Comparison of ENCODE assay signal across 15 mouse cellular contexts in the genomic region with DNA sequence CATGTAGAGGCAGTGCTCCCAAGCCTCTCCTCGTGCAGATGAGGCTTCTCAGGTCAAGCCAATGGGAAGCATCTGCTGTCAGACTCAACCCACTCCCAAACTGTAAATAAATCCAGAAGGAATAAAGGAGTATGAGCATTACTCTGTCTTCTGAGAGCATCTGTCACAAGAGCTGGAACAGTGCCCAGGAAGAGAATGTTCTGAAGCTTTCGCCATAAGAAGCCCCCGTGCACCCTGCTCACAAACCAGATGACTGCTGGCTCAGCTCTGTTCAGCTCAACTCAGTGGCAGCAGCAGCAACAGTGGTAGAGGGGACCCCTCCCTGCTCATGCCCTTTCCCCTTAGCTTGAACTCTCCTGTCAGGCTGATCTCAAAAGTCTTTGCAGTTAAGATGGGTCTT. TPM values are rescaled to one million over a fixed set of nuclear protein-coding genes. Genes with fewer than 3 reads are reported as not detected.
A peak's percentile ranks its signal among the peaks of the same experiment; 100 is the strongest.
DNase-seq lines count a peak whose midpoint lies in the region; ATAC-seq and TF ChIP-seq lines count a peak whose summit lies in the region.
"Had no signal": no experiment of that assay in that cellular context is flagged by ENCODE, and none has a peak within 500 bp of the region (broad histone marks: within the 10 kb centered on the region; RNA-seq: fewer than 3 reads in every experiment).

No protein-coding gene starts in this region.

- no peaks in the 10 kb centered on the region for H3K27me3 ChIP-seq in hindbrain, embryonic 14.5 days (ENCODE audit: control insufficient read depth, insufficient read depth, low read length)
- no peaks in the 10 kb centered on the region for H3K27me3 ChIP-seq in hindbrain, embryonic 11.5 days (ENCODE audit: control insufficient read depth, insufficient read depth, low read length)
- H3K27me3 ChIP-seq: heart, embryonic 15.5 days; lung, embryonic 15.5 days; stomach, embryonic 15.5 days had no signal

- no peak for DNase-seq in hindbrain, embryonic 14.5 days (ENCODE audit: low spot score)
- DNase-seq in hindbrain, embryonic 11.5 days (ENCODE audit: low spot score): no peak
- peak; percentile 79 for DNase-seq in brain, adult 2 months (ENCODE audit: low read depth, low spot score)
- DNase-seq in frontal cortex, postnatal 36 days (ENCODE audit: low spot score in 2 of 2): peak; percentile 44 to 73
- DNase-seq in left cerebral cortex, adult 9 months (ENCODE audit: low spot score in 2 of 2): peak; percentile 14 to 23
- no peak for DNase-seq in gastrocnemius, adult 2 months
- no peak for DNase-seq in lung, adult 18-20 months
- no peak for DNase-seq in thymus, postnatal 0 days (ENCODE audit: low spot score)
- DNase-seq: kidney, adult 11 months had no signal

- H3K4me1 ChIP-seq in hindbrain, embryonic 14.5 days (replicated peaks; ENCODE audit: control insufficient read depth, insufficient read depth, low read length): no peaks in the 10 kb centered on the region
- no peaks in the 10 kb centered on the region for H3K4me1 ChIP-seq in hindbrain, embryonic 11.5 days (replicated peaks; ENCODE audit: control insufficient read depth, insufficient read depth, low read length)
- H3K4me1 ChIP-seq: heart, embryonic 15.5 days; lung, embryonic 15.5 days; stomach, embryonic 15.5 days had no signal

- H3K27ac ChIP-seq in hindbrain, embryonic 14.5 days: no peak overlapping the region
- H3K27ac ChIP-seq in hindbrain, embryonic 11.5 days (ENCODE audit: low read depth, low read length): no peak overlapping the region
- H3K27ac ChIP-seq in gastrocnemius, adult 2 months: no peak overlapping the region
- H3K27ac ChIP-seq: heart, embryonic 15.5 days; lung, embryonic 15.5 days; stomach, embryonic 15.5 days had no signal

- TF ChIP-seq CTCF in gastrocnemius, adult 2 months (IDR thresholded peaks at IDR 0.05): no peak

- no peaks in the 10 kb centered on the region for H3K9me3 ChIP-seq in hindbrain, embryonic 14.5 days (ENCODE audit: control insufficient read depth, low read length)
- H3K9me3 ChIP-seq in hindbrain, embryonic 11.5 days (ENCODE audit: control insufficient read depth, low read length): no peaks in the 10 kb centered on the region
- H3K9me3 ChIP-seq: heart, embryonic 15.5 days; lung, embryonic 15.5 days; stomach, embryonic 15.5 days had no signal

- WGBS in hindbrain, embryonic 14.5 days: 68% methylated on average over 3 of the region's 3 CpGs
- 79% methylated on average over 3 of the region's 3 CpGs for WGBS in hindbrain, embryonic 11.5 days

- H3K36me3 ChIP-seq in hindbrain, embryonic 14.5 days (replicated peaks; ENCODE audit: control insufficient read depth, insufficient read depth): no peaks in the 10 kb centered on the region
- no peaks in the 10 kb centered on the region for H3K36me3 ChIP-seq in hindbrain, embryonic 11.5 days (ENCODE audit: control insufficient read depth, insufficient read depth, low read length)
- H3K36me3 ChIP-seq: heart, embryonic 15.5 days; lung, embryonic 15.5 days; stomach, embryonic 15.5 days had no signal

- peak; percentile 24; the same call in 1 of the 2 replicates for ATAC-seq in hindbrain, embryonic 14.5 days (ENCODE audit: low FRiP score)
- no peak for ATAC-seq in hindbrain, embryonic 11.5 days (ENCODE audit: low FRiP score)

- no peak overlapping the region for H3K4me2 ChIP-seq in hindbrain, embryonic 14.5 days (replicated peaks)
- H3K4me2 ChIP-seq in hindbrain, embryonic 11.5 days (replicated peaks; ENCODE audit: low read depth, low read length): no peak overlapping the region
- H3K4me2 ChIP-seq: heart, embryonic 15.5 days; lung, embryonic 15.5 days; stomach, embryonic 15.5 days had no signal

- intact Hi-C loops in gastrocnemius, adult 2 months (cut with DNase I): no loop called here

- no peak overlapping the region for H3K4me3 ChIP-seq in hindbrain, embryonic 14.5 days (replicated peaks; ENCODE audit: low read length)
- no peak overlapping the region for H3K4me3 ChIP-seq in hindbrain, embryonic 11.5 days (ENCODE audit: low read depth, low read length)
- no peak overlapping the region for H3K4me3 ChIP-seq in gastrocnemius, adult 2 months
- H3K4me3 ChIP-seq: heart, embryonic 15.5 days; lung, embryonic 15.5 days; stomach, embryonic 15.5 days had no signal

- no peak overlapping the region for H3K9ac ChIP-seq in hindbrain, embryonic 14.5 days
- no peak overlapping the region for H3K9ac ChIP-seq in hindbrain, embryonic 11.5 days (ENCODE audit: low read depth, low read length)
- H3K9ac ChIP-seq: heart, embryonic 15.5 days; lung, embryonic 15.5 days; stomach, embryonic 15.5 days had no signal

RNA-seq across cellular contexts. Expression of gene Gm21834, which starts 47.2 kb away (rescaled TPM):
- polyA plus RNA-seq in hindbrain, embryonic 14.5 days (2014; fragmentation: Nextera tagmentation; extraction: Ambion mirVana): not detected in 2 replicates
- polyA plus RNA-seq in hindbrain, embryonic 11.5 days (2014; fragmentation: Nextera tagmentation; extraction: Ambion mirVana): not detected in 2 replicates
- not detected for total RNA-seq in gastrocnemius, adult 2 months (2021)
- polyA plus RNA-seq in thymus, postnatal 0 days (2015; fragmentation: Nextera tagmentation; extraction: Ambion mirVana): not detected in 2 replicates
- total RNA-seq: common myeloid progenitor, adult 5-6 weeks; megakaryocyte-erythroid progenitor cell, adult 5-6 weeks had no signal
- polyA plus RNA-seq: heart, embryonic 15.5 days; limb, embryonic 14.5 days; lung, embryonic 15.5 days; stomach, embryonic 15.5 days had no signal

Comparison
In these comparisons a context has a peak if more than half of its experiments do, and no peak if none do; other contexts are left out.
1. DNase-seq: peak in brain, adult 2 months (single experiment), frontal cortex, postnatal 36 days (2 of 2) and left cerebral cortex, adult 9 months (2 of 2); none in hindbrain, embryonic 14.5 days (single experiment), hindbrain, embryonic 11.5 days (single experiment), gastrocnemius, adult 2 months (single experiment), lung, adult 18-20 months (0 of 2) and thymus, postnatal 0 days (single experiment).